Mouse (Mus musculus): ENCODE results near the gene Lrp3.

DNA sequence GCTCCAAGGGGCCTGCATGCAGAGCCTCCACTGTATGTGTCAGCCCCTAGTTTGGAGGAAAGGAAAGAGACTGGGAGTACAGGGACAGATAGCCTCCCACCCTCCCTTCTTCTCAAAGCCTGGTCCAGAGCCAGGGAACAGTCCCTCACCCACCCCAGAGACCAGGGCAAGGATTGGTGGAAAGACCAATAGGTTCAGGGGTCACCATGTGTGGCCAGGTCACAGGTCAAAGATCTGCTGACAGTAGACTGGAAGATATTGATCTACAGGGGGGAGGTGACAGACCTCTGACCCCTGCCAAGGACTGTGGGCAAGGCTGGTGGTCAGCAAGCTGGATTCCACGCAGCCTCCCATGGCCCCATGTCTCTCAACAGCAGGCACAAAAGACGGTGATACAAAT, 47.4 kb downstream of the Lrp3 start:
- no peak for TF ChIP-seq CTCF (IDR thresholded peaks at IDR 0.05; ENCODE audit: low read depth, low read length)
- TF ChIP-seq POLR2A (IDR thresholded peaks at IDR 0.05; ENCODE audit: borderline replicate concordance, low read depth, low read length): no peak

All from bone marrow macrophage, adult 2 months (primary cell).